Mouse (Mus musculus) C2C12 (cell line): ENCODE measurements around the gene Suv39h2. TPM values are rescaled to one million over a fixed set of nuclear protein-coding genes. Genes with fewer than 3 reads are reported as not detected.

Experiments used
- H3K27me3 ChIP-seq: one replicate; pipeline ENCODE4 v1.6.1; 2011; ENCODE audit not compliant: control insufficient read depth, insufficient read depth, insufficient read length
- H3K36me3 ChIP-seq: one replicate; pipeline ENCODE4 v1.6.1; 2011; ENCODE audit not compliant: control insufficient read depth, insufficient read depth
- H3K4me3 ChIP-seq: one replicate; pipeline ENCODE4 v1.5.1; 2011; ENCODE audit warnings: mild to moderate bottlenecking, control low read depth; ENCODE audit not compliant: poor library complexity, insufficient read depth, severe bottlenecking
- H3K79me2 ChIP-seq: one replicate; pipeline ENCODE4 v1.6.1; 2011; ENCODE audit not compliant: control insufficient read depth, insufficient read depth
- H3K79me3 ChIP-seq: one replicate; pipeline ENCODE4 v1.6.1; 2011; ENCODE audit warnings: low read depth, control low read depth
- H3ac ChIP-seq: one replicate; pipeline ENCODE3; 2011; ENCODE audit warnings: low read depth; ENCODE audit not compliant: control insufficient read depth, insufficient read length
- CEBPB ChIP-seq: IDR thresholded peaks from one replicate; pipeline ENCODE4 v1.6.1; 2011; ENCODE audit warnings: low read depth, mild to moderate bottlenecking, control low read depth, moderate library complexity
- CTCF ChIP-seq: IDR thresholded peaks from one replicate; pipeline ENCODE4 v1.5.1; 2011; ENCODE audit not compliant: control insufficient read depth, insufficient read depth, insufficient read length
- FOSL1 ChIP-seq: IDR thresholded peaks from one replicate; pipeline ENCODE4 v1.8.0; 2011; ENCODE audit warnings: mild to moderate bottlenecking, low read length; ENCODE audit not compliant: poor library complexity, insufficient read depth, severe bottlenecking
- MAX ChIP-seq: IDR thresholded peaks from one replicate; pipeline ENCODE4 v1.6.1; 2011; ENCODE audit warnings: mild to moderate bottlenecking, control low read depth
- MYOD1 ChIP-seq: IDR thresholded peaks from one replicate; pipeline ENCODE4 v1.6.1; 2011; ENCODE audit warnings: low read depth; ENCODE audit not compliant: control insufficient read depth, insufficient read length
- MYOG ChIP-seq: IDR thresholded peaks from one replicate; pipeline ENCODE4 v1.6.1; 2011; ENCODE audit not compliant: control insufficient read depth, insufficient read length; ENCODE audit errors: extremely low read depth
- USF1 ChIP-seq: IDR thresholded peaks from one replicate; pipeline ENCODE4 v1.6.1; 2011; ENCODE audit warnings: low read depth, mild to moderate bottlenecking, control low read depth, moderate library complexity
- polyA plus RNA-seq: library from polyadenylated mRNA; unstranded; fragments of >200 nt; fragmentation: generic; extraction: Trizol; gene quantifications from one replicate; pipeline ENCODE4 v1.2.1, GENCODE M21; 2012; ENCODE audit warnings: missing spikeins

The Suv39h2 gene
- polyA plus RNA-seq, 1 experiment, result 4.5 TPM

DNA sequence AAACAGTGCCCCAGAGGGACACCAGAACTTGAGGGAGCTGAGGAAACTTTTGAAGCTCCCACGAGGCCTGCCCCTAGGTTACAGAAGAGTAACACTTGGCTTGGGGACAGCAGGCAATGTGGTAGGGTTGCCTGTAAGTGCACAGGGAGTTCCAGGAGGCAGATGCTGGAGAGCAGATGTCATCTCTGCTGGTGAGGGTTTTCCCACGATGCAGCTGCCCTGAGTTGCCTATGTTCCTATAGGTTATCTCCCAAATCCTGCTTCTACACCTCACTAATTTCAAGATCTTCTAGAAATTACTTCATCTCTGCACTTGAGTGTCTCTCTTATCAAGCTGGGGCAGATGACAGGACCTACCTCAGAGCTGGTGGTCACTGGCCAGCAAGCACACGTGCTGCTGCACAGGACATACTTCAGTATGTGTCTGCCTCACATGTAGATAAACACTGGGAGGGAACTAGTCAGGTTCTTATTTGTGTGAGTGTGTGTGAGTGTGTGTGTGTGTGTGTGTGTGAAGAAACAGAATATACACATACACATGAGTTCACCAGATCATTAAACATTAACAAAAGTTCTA lies 19.1 kb upstream of the Suv39h2 start:
- Histone ChIP-seq H3K79me2 (no peaks in the 10 kb centered on the region), H3K79me3 (no peaks in the 10 kb centered on the region), H3K36me3 (peaks cover 85% of the 10 kb centered on the region), H3K27me3 (no peaks in the 10 kb centered on the region), H3K4me3 (no peak overlapping the region), H3ac (no peak overlapping the region)
- no peak for TF ChIP-seq USF1
- no peak for TF ChIP-seq CTCF
- no peak for TF ChIP-seq FOSL1
- TF ChIP-seq CEBPB, result no peak
- no peak for TF ChIP-seq MYOD1
- TF ChIP-seq MAX, result no peak
- TF ChIP-seq MYOG, result no peak

DNA sequence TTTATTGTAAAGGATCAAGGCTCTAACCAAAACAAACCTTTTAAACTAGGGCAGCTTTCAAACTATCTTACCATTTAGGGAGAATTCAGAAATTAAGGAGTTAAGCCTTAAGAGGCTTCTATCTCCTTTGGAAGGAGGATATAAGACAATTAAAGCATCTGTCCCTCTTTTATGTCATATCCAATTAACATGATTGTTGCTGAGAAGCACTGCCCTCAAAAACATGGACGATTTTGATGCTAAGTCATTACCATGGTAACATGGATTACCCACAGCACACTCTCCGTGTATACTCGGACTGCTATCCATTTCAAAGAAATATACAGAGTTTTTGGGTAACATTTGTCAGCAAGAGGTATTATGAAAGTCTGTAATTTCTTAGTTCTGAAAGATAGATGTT lies 15.0 kb upstream of the Suv39h2 start:
- peaks cover 52% of the 10 kb centered on the region for H3K36me3 ChIP-seq

GRCm38 (mm10) chr2:3480239-3480638 lies 5.4 kb upstream of the Suv39h2 start:
- H3K79me3 ChIP-seq, result no peaks in the 10 kb centered on the region
- H3K36me3 ChIP-seq, result no peaks in the 10 kb centered on the region
- H3K79me2 ChIP-seq, result no peaks in the 10 kb centered on the region
- H3ac ChIP-seq, result no peak overlapping the region
- H3K27me3 ChIP-seq, result no peaks in the 10 kb centered on the region
- TF ChIP-seq FOSL1 (no peak), MYOD1 (no peak), MAX (no peak), CEBPB (no peak)
- no peak overlapping the region for H3K4me3 ChIP-seq

More for the DNA sequence above, 15.0 kb upstream of the Suv39h2 start:
- H3K79me3 ChIP-seq, result no peaks in the 10 kb centered on the region
- no peaks in the 10 kb centered on the region for H3K79me2 ChIP-seq
- no peak overlapping the region for H3ac ChIP-seq
- TF ChIP-seq MYOD1 (no peak), FOSL1 (no peak), MAX (no peak), USF1 (no peak), CEBPB (no peak), CTCF (no peak), MYOG (no peak)
- H3K27me3 ChIP-seq, result no peaks in the 10 kb centered on the region
- no peak overlapping the region for H3K4me3 ChIP-seq

DNA sequence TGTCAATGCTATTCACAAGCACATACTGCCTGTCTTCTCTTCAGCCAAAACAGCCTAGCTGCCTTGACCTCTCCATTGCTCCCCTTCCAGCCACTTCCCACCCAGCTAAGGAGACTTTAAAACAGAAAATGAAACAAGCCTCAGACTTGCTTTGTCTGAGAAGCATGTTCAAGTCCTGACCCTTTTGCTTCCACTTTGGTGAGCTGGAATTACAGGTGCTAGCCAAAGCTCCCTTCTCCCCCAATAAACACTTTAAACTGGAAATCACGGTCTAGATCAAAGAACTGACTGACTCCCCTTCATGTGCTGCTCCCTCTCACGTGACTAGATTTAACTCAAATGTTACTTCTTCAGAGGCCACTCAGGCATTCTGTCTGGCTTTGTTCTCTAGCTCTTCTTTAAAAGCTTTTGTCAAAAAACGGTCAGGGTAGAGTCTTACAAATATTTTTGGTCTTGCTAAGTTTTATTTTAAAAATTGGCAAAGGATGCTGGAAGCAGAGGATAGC lies 968 bp upstream of the Suv39h2 start:
- TF ChIP-seq USF1, result no peak
- TF ChIP-seq CEBPB, result no peak
- no peak for TF ChIP-seq CTCF
- no peak for TF ChIP-seq MYOD1
- no peak for TF ChIP-seq MYOG
- no peak for TF ChIP-seq MAX
- Histone ChIP-seq H3K4me3 (no peak overlapping the region), H3K36me3 (peaks cover 6% of the 10 kb centered on the region), H3K27me3 (no peaks in the 10 kb centered on the region), H3K79me3 (peaks cover 29% of the 10 kb centered on the region), H3K79me2 (peaks cover 38% of the 10 kb centered on the region), H3ac (no peak overlapping the region)

DNA sequence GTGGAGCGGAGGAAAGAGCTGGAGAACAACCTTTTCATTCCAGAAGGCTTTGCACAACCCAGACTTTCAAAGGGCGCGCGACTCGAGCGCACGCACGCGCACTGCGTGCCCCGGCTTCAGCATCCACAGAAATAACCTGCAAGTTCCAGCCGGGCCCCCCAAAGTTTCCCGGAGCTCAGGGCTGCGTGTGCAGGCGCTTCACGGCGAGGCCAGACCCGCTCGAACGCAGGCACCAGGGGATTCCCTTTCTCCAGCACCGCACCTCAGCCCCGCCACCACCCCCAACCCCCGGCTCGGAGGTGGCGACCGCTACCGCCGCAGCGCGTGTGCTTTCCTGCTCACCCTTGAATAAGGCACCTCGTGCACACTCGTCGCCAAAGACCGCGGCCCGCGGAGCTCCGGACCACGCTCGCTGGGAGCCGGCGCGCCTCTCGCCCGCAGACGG lies 448 bp downstream of the Suv39h2 start:
- H3K27me3 ChIP-seq, result no peaks in the 10 kb centered on the region
- H3K4me3 ChIP-seq, result peak overlapping the region; percentile 89
- peak overlapping the region; percentile 97 for H3ac ChIP-seq
- peaks cover 18% of the 10 kb centered on the region for H3K36me3 ChIP-seq
- peaks cover 40% of the 10 kb centered on the region for H3K79me3 ChIP-seq
- peaks cover 52% of the 10 kb centered on the region for H3K79me2 ChIP-seq
- TF ChIP-seq USF1 (no peak), CTCF (no peak), MAX (no peak), MYOD1 (no peak), FOSL1 (no peak), MYOG (no peak), CEBPB (peak; percentile 21)

DNA sequence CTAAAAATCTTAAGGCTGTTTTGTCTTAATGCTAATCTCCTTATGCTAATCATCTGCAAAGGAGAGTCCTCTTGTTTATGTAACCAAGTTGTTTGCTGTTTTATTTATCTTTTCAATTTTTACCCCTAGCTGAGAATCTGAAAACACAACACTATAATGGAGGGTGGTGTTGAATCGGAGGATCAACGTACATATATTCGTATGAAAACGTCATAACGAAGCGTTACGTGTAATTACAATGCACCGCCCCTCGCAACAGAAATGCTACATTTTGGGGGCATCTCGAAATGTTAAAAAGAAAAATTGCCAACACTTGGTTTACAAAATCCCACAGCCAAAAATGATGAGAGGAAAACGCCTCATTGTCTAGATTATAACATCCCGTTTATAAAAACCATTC lies 940 bp downstream of the Suv39h2 start:
- peaks cover 57% of the 10 kb centered on the region for H3K79me2 ChIP-seq
- H3K79me3 ChIP-seq, result peaks cover 43% of the 10 kb centered on the region
- H3K36me3 ChIP-seq, result peaks cover 23% of the 10 kb centered on the region
- peak overlapping the region; percentile 89 for H3K4me3 ChIP-seq
- H3ac ChIP-seq, result peak overlapping the region; percentile 97
- H3K27me3 ChIP-seq, result no peaks in the 10 kb centered on the region
- no peak for TF ChIP-seq CTCF
- TF ChIP-seq CEBPB, result no peak
